Mouse (Mus musculus) CH12.LX (cell line): ENCODE measurements around the gene Hbq1b.

Experiments used
- CTCF ChIP-seq, 2 experiments: IDR thresholded peaks in 1 of 2; conservative IDR thresholded peaks in 1 of 2; 2 replicates each; pipeline ENCODE4 v1.5.1; 2011 to 2012; ENCODE audit warnings: low read depth in 2 of 2, low read length in 2 of 2, improper control_type of control experiment in 1 of 2, inconsistent platforms in 1 of 2, mild to moderate bottlenecking in 1 of 2, moderate library complexity in 1 of 2
- EP300 ChIP-seq: IDR thresholded peaks from 2 replicates; pipeline ENCODE4 v1.6.1; 2011; ENCODE audit warnings: low read length, improper control_type of control experiment
- JUND ChIP-seq: conservative IDR thresholded peaks from 2 replicates; pipeline ENCODE4 v1.6.1; 2011; ENCODE audit warnings: low read depth, low read length, improper control_type of control experiment
- KAT2A ChIP-seq: IDR thresholded peaks from 2 replicates; pipeline ENCODE4 v1.6.1; 2012; ENCODE audit warnings: low read length, improper control_type of control experiment, inconsistent platforms; ENCODE audit not compliant: insufficient replicate concordance
- NRF1 ChIP-seq: IDR thresholded peaks from 2 replicates; pipeline ENCODE4 v1.6.1; 2014; ENCODE audit warnings: low read depth, mild to moderate bottlenecking, inconsistent platforms, low read length, improper control_type of control experiment, moderate library complexity
- POLR2A ChIP-seq: IDR thresholded peaks from 2 replicates; pipeline ENCODE4 v1.6.1; 2011; ENCODE audit warnings: low read depth, mild to moderate bottlenecking, improper control_type of control experiment, low read length
- RAD21 ChIP-seq: IDR thresholded peaks from 2 replicates; pipeline ENCODE4 v1.6.1; 2011; ENCODE audit warnings: low read depth, mild to moderate bottlenecking, low read length, improper control_type of control experiment, moderate library complexity
- UBTF ChIP-seq: IDR thresholded peaks from 2 replicates; pipeline ENCODE4 v1.6.1; 2012; ENCODE audit warnings: low read depth, mild to moderate bottlenecking, inconsistent platforms, low read length, improper control_type of control experiment, moderate library complexity

DNA sequence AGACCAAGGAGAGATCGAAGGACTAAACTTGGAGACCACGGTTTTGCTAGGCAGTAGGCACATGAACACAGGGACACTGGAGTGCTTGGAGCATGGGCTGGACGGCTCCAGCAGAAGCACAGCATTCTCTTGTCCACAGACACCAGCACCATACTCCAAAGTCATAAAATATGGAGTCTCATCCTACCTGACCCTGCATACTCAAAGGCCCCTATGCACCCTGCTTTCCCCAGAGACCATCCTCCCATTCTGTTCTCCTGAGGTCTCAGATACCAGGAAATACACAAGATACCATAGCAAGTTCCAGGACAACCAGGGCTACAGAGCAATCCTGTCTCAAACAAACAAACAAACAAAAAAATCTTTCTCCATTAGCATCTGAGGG lies 49.4 kb upstream of the Hbq1b start:
- no peak for TF ChIP-seq KAT2A
- no peak for TF ChIP-seq CTCF (conservative IDR thresholded peaks at IDR 0.05 in 1 of 2, IDR thresholded peaks at IDR 0.05 in 1 of 2; ENCODE audit: low read depth in 2 of 2, low read length in 2 of 2)
- TF ChIP-seq POLR2A, result no peak
- no peak for TF ChIP-seq EP300
- TF ChIP-seq RAD21, result no peak
- no peak for TF ChIP-seq UBTF
- TF ChIP-seq NRF1, result no peak
- no peak for TF ChIP-seq JUND
